Mouse (Mus musculus) liver, embryonic 11.5 days (tissue): ENCODE measurements around the gene 0610009B22Rik. TPM values are rescaled to one million over a fixed set of nuclear protein-coding genes. Genes with fewer than 3 reads are reported as not detected.

Source experiments
- ATAC-seq: fragments of 200-750 bp; cut with Nextera tagmentation; replicated peaks from 2 replicates; pipeline ENCODE4 v1.8.0; 2017; ENCODE audit warnings: moderate number of reproducible peaks, mild to moderate bottlenecking, moderate TSS enrichment, moderate library complexity; ENCODE audit not compliant: low FRiP score
- DNase-seq: peaks from one replicate; pipeline ENCODE4 v3.0.0-alpha.2; 2017; ENCODE audit warnings: low spot score
- H3K27ac ChIP-seq: fragments of 300-500 bp; sonication (generic); 2 replicates; pipeline ENCODE4 v1.5.1; 2014; ENCODE audit warnings: mild to moderate bottlenecking, low read depth, low read length, control low read depth
- H3K27me3 ChIP-seq: fragments of 300-500 bp; sonication (generic); replicated peaks from 2 replicates; pipeline ENCODE4 v1.6.1; 2014; ENCODE audit warnings: low read length, mixed read lengths; ENCODE audit not compliant: control insufficient read depth, insufficient read depth
- H3K36me3 ChIP-seq: fragments of 300-500 bp; sonication (generic); 2 replicates; pipeline ENCODE4 v1.6.1; 2014; ENCODE audit warnings: mild to moderate bottlenecking, low read length, moderate library complexity, mixed read lengths; ENCODE audit not compliant: control insufficient read depth, insufficient read depth
- H3K4me1 ChIP-seq: fragments of 300-500 bp; sonication (generic); replicated peaks from 2 replicates; pipeline ENCODE4 v1.6.1; 2014; ENCODE audit warnings: low read length, mixed read lengths; ENCODE audit not compliant: control insufficient read depth, insufficient read depth
- H3K4me2 ChIP-seq: fragments of 300-500 bp; sonication (generic); 2 replicates; pipeline ENCODE4 v1.6.1; 2014; ENCODE audit warnings: mild to moderate bottlenecking, control low read depth, moderate library complexity
- H3K4me3 ChIP-seq: fragments of 300-500 bp; sonication (generic); 2 replicates; pipeline ENCODE4 v1.5.1; 2014; ENCODE audit warnings: low read depth, low read length, control low read depth
- H3K9ac ChIP-seq: fragments of 300-500 bp; sonication (generic); 2 replicates; pipeline ENCODE4 v1.6.1; 2014; ENCODE audit warnings: low read depth, low read length, control low read depth
- H3K9me3 ChIP-seq: fragments of 300-500 bp; sonication (generic); 2 replicates; pipeline ENCODE4 v1.6.1; 2016; ENCODE audit warnings: low read length, inconsistent platforms, mixed read lengths; ENCODE audit not compliant: control insufficient read depth
- WGBS: fragments of 180-500 bp; shearing (Covaris S2); extraction: QIAGEN DNeasy Blood & Tissue Kit; methylation state at CpG from one replicate; pipeline ENCODE4 v1.1.7; 2014; 5-methylcytosine and 5-hydroxymethylcytosine counted together
- polyA plus RNA-seq: library from polyadenylated mRNA; unstranded; fragments of >200 nt; fragmentation: Nextera tagmentation; extraction: Ambion mirVana; gene quantifications from 2 replicates; pipeline ENCODE4 v1.2.1, GENCODE M21; 2014

The 0610009B22Rik gene
- polyA plus RNA-seq, 1 experiment from 2014 or later, result 60.4 TPM

GRCm38 (mm10) chr11:51653736-51654135 is 34.9 kb downstream of the 0610009B22Rik start:
- Histone ChIP-seq H3K9me3 (no peaks in the 10 kb centered on the region), H3K4me3 (no peak overlapping the region), H3K4me2 (no peak overlapping the region), H3K27me3 (peaks cover 16% of the 10 kb centered on the region), H3K9ac (no peak overlapping the region), H3K4me1 (peaks cover 7% of the 10 kb centered on the region), H3K27ac (no peak overlapping the region), H3K36me3 (no peaks in the 10 kb centered on the region)
- 75% methylated on average over 6 of the region's 6 CpGs for WGBS
- DNase-seq, result no peak
- no peak for ATAC-seq

GRCm38 (mm10) chr11:51652889-51653418 is 35.7 kb downstream of the 0610009B22Rik start:
- H3K9me3 ChIP-seq, result no peaks in the 10 kb centered on the region
- ATAC-seq (no peak), DNase-seq (no peak)
- WGBS, result 89% methylated on average over 4 of the region's 4 CpGs
- peaks cover 16% of the 10 kb centered on the region for H3K27me3 ChIP-seq
- no peaks in the 10 kb centered on the region for H3K36me3 ChIP-seq
- H3K4me1 ChIP-seq, result peaks cover 7% of the 10 kb centered on the region
- H3K27ac ChIP-seq, result no peak overlapping the region
- no peak overlapping the region for H3K4me2 ChIP-seq
- H3K4me3 ChIP-seq, result no peak overlapping the region
- no peak overlapping the region for H3K9ac ChIP-seq

GRCm38 (mm10) chr11:51650691-51651515 is 37.8 kb downstream of the 0610009B22Rik start, which contains the start of the genes N4bp3 and D930048N14Rik:
N4bp3 (minus strand) TSS chr11:51650842.
D930048N14Rik (plus strand) TSS chr11:51650954.
- H3K27me3 ChIP-seq, result peaks cover 16% of the 10 kb centered on the region
- H3K9ac ChIP-seq, result peak within 1 kb of the TSS; percentile 11
- ATAC-seq (peak; percentile 72), DNase-seq (peak; percentile 80)
- WGBS, result 2% methylated on average over 69 of the region's 70 CpGs
- H3K4me3 ChIP-seq, result peak within 1 kb of the TSS; percentile 50
- peak within 1 kb of the TSS; percentile 91 for H3K4me2 ChIP-seq
- no peaks in the 10 kb centered on the region for H3K36me3 ChIP-seq
- H3K27ac ChIP-seq, result no peak within 1 kb of the TSS
- H3K9me3 ChIP-seq, result no peaks in the 10 kb centered on the region
- H3K4me1 ChIP-seq, result peaks cover 13% of the 10 kb centered on the region

GRCm38 (mm10) chr11:51650261-51650660 is 38.4 kb downstream of the 0610009B22Rik start:
- Histone ChIP-seq H3K36me3 (peaks cover 3% of the 10 kb centered on the region; the same call in 1 of the 2 replicates), H3K4me2 (peak overlapping the region; percentile 91), H3K9me3 (no peaks in the 10 kb centered on the region), H3K27me3 (peaks cover 16% of the 10 kb centered on the region), H3K9ac (peak overlapping the region; percentile 11), H3K4me3 (peak overlapping the region; percentile 50), H3K27ac (no peak overlapping the region), H3K4me1 (peaks cover 13% of the 10 kb centered on the region)
- under 1% methylated on average over 30 of the region's 30 CpGs for WGBS
- ATAC-seq (peak; percentile 24; the same call in 1 of the 2 replicates), DNase-seq (no peak)

- peak overlapping the region; percentile 50 for H3K4me3 ChIP-seq
- peak; percentile 55 for DNase-seq
- peak overlapping the region; percentile 91 for H3K4me2 ChIP-seq
- H3K4me1 ChIP-seq, result peaks cover 13% of the 10 kb centered on the region
- H3K27ac ChIP-seq, result no peak overlapping the region
- H3K9me3 ChIP-seq, result no peaks in the 10 kb centered on the region
- peaks cover 16% of the 10 kb centered on the region for H3K27me3 ChIP-seq
- 2% methylated on average over 7 of the region's 7 CpGs for WGBS
- peak; percentile 14; the same call in 1 of the 2 replicates for ATAC-seq
- H3K36me3 ChIP-seq, result peaks cover 3% of the 10 kb centered on the region; the same call in 1 of the 2 replicates
- peak overlapping the region; percentile 11; the same call in 1 of the 2 replicates for H3K9ac ChIP-seq
Observed at GRCm38 (mm10) chr11:51649889-51650199, 38.8 kb downstream of the 0610009B22Rik start.

- ATAC-seq (peak; percentile 21; the same call in 1 of the 2 replicates), DNase-seq (no peak)
- peaks cover 13% of the 10 kb centered on the region for H3K4me1 ChIP-seq
- peak overlapping the region; percentile 50 for H3K4me3 ChIP-seq
- WGBS, result 33% methylated on average over 11 of the region's 11 CpGs
- peak overlapping the region; percentile 91 for H3K4me2 ChIP-seq
- H3K27me3 ChIP-seq, result peaks cover 16% of the 10 kb centered on the region
- H3K36me3 ChIP-seq, result peaks cover 6% of the 10 kb centered on the region
- H3K9me3 ChIP-seq, result no peaks in the 10 kb centered on the region
- H3K9ac ChIP-seq, result no peak overlapping the region
- no peak overlapping the region for H3K27ac ChIP-seq
Observed at GRCm38 (mm10) chr11:51649111-51649888, 39.4 kb downstream of the 0610009B22Rik start.

- Histone ChIP-seq H3K4me1 (peaks cover 16% of the 10 kb centered on the region), H3K4me2 (peak overlapping the region; percentile 91; the same call in 1 of the 2 replicates), H3K9ac (no peak overlapping the region), H3K36me3 (peaks cover 6% of the 10 kb centered on the region), H3K4me3 (no peak overlapping the region; the same call in 1 of the 2 replicates), H3K27ac (no peak overlapping the region), H3K27me3 (peaks cover 19% of the 10 kb centered on the region), H3K9me3 (no peaks in the 10 kb centered on the region)
- 31% methylated on average over 3 of the region's 3 CpGs for WGBS
- DNase-seq (no peak), ATAC-seq (no peak)
Observed at GRCm38 (mm10) chr11:51648566-51648965, 40.1 kb downstream of the 0610009B22Rik start.
